Comparison of ENCODE assay signal across 8 mouse cellular contexts in the genomic region with DNA sequence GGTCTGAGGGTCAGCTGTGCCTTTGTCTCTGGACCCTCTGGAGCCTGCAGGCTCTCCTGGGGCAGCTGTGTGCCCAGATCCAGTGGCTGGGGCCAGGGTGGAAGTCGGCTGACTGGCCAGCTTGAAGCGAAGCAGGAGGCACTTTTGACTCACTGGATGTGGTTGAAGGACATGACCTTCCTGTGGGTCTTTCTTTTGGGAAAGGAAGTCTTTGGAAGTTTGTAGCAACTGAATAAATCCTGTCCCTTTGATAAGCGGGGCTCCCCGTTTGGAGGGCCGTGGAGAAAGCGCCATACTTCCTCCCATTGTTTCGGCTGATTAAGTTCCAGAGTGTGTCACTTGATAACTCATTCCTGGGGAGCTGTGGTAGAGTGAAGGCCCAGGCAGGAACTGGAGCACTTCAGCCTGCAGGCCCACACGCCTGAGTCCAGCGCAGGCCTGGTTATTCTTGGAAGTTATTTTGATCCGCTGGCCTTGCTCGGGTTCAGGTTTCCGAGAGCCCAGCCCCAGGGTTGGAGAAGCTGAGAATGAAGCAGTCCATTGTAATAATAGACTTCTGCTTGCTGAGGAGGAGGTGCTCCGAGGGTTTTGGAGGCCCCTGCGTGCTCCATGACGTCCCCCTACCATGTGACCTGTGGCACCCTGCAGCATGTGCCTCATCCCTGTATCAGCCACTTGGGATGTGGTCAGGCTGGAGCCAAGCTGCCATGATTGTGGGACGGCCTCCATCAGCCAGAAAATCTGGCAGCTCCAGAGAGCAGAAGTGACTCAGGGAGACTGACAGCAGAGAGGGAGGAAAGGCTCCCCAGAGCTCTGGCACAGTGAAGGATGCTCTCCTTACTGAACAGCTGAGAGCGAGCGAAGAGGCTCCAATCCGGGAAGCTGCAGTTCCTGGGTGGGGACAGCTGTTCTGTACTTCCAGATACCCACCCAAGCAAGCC.
DNase-seq lines count a peak whose midpoint lies in the region; ATAC-seq and TF ChIP-seq lines count a peak whose summit lies in the region.

No protein-coding gene starts in this region.

- no peak for TF ChIP-seq CTCF in heart, postnatal 0 days (IDR thresholded peaks at IDR 0.05; ENCODE audit: low read depth)

- H3K27me3 ChIP-seq in megakaryocyte, embryonic 14.5 days (replicated peaks), result peaks cover 7% of the 10 kb centered on the region
- H3K27me3 ChIP-seq in forebrain, embryonic 11.5 days (ENCODE audit: control insufficient read depth, insufficient read depth, low read length), result no peaks in the 10 kb centered on the region
- no peaks in the 10 kb centered on the region for H3K27me3 ChIP-seq in heart, postnatal 0 days (ENCODE audit: control insufficient read depth, insufficient read depth, low read length)
- H3K27me3 ChIP-seq in liver, embryonic 16.5 days (ENCODE audit: control insufficient read depth, insufficient read depth, low read depth, low read length), result no peaks in the 10 kb centered on the region

- peaks cover 4% of the 10 kb centered on the region; the same call in 1 of the 2 replicates for H3K4me1 ChIP-seq in megakaryocyte, embryonic 14.5 days
- peaks cover 1% of the 10 kb centered on the region; the same call in 1 of the 2 replicates for H3K4me1 ChIP-seq in forebrain, embryonic 11.5 days (replicated peaks; ENCODE audit: control insufficient read depth, insufficient read depth, low read length)
- peaks cover 53% of the 10 kb centered on the region for H3K4me1 ChIP-seq in heart, postnatal 0 days (ENCODE audit: control insufficient read depth, insufficient read depth)
- no peaks in the 10 kb centered on the region for H3K4me1 ChIP-seq in liver, embryonic 16.5 days (ENCODE audit: control insufficient read depth, low read depth, low read length)

- H3K27ac ChIP-seq in forebrain, embryonic 11.5 days (ENCODE audit: low read depth, low read length), result peak overlapping the region; percentile 31; the same call in 1 of the 2 replicates
- H3K27ac ChIP-seq in heart, postnatal 0 days (ENCODE audit: low read depth), result peak overlapping the region; percentile 98
- no peak overlapping the region for H3K27ac ChIP-seq in liver, embryonic 16.5 days (ENCODE audit: low read length)

- 58% methylated on average over 19 of the region's 19 CpGs for WGBS in forebrain, embryonic 11.5 days
- 6% methylated on average over 19 of the region's 19 CpGs for WGBS in heart, postnatal 0 days
- WGBS in liver, embryonic 16.5 days (ENCODE audit: insufficient replicate concordance), result 47% methylated on average over 19 of the region's 19 CpGs

- DNase-seq in forebrain, embryonic 11.5 days (ENCODE audit: low spot score), result no peak
- peak; percentile 95 for DNase-seq in heart, postnatal 0 days (ENCODE audit: low spot score)
- DNase-seq in kidney, postnatal 25 days, result peak; percentile 62 to 81
- DNase-seq in right cerebral cortex, postnatal 10 days (ENCODE audit: low spot score in 2 of 2), result peak; percentile 70 to 77
- DNase-seq in ovary, postnatal 14 days (ENCODE audit: low spot score), result no peak

- H3K36me3 ChIP-seq in megakaryocyte, embryonic 14.5 days (replicated peaks; ENCODE audit: low read length), result no peaks in the 10 kb centered on the region
- no peaks in the 10 kb centered on the region for H3K36me3 ChIP-seq in forebrain, embryonic 11.5 days (ENCODE audit: control insufficient read depth, insufficient read depth, low read length)
- no peaks in the 10 kb centered on the region for H3K36me3 ChIP-seq in heart, postnatal 0 days (replicated peaks; ENCODE audit: control insufficient read depth, insufficient read depth, low read length)
- no peaks in the 10 kb centered on the region for H3K36me3 ChIP-seq in liver, embryonic 16.5 days (ENCODE audit: control insufficient read depth, insufficient read depth)

- H3K9ac ChIP-seq in forebrain, embryonic 11.5 days (ENCODE audit: low read length), result no peak overlapping the region
- 0 out of 2 replicates have a peak overlapping the region, but pooled peaks have one; percentile 38 for H3K9ac ChIP-seq in heart, postnatal 0 days (replicated peaks; ENCODE audit: low read depth, low read length)
- H3K9ac ChIP-seq in liver, embryonic 16.5 days (ENCODE audit: low read depth, low read length), result no peak overlapping the region

- H3K4me3 ChIP-seq in megakaryocyte, embryonic 14.5 days (replicated peaks), result peak overlapping the region; percentile 62
- no peak overlapping the region for H3K4me3 ChIP-seq in forebrain, embryonic 11.5 days (ENCODE audit: low read depth, low read length)
- no peak overlapping the region for H3K4me3 ChIP-seq in heart, postnatal 0 days (ENCODE audit: low read depth, low read length)
- no peak overlapping the region for H3K4me3 ChIP-seq in liver, embryonic 16.5 days (ENCODE audit: low read depth, low read length)

- no peak for ATAC-seq in megakaryocyte, adult 5-6 weeks (ENCODE audit: poor library complexity, severe bottlenecking)
- ATAC-seq in forebrain, embryonic 11.5 days (replicated peaks; ENCODE audit: low FRiP score), result no peak
- ATAC-seq in heart, postnatal 0 days (ENCODE audit: insufficient read depth, low read depth), result peak; percentile 91
- peak; percentile 65 for ATAC-seq in liver, embryonic 16.5 days (ENCODE audit: low read depth)

- peaks cover 11% of the 10 kb centered on the region for H3K9me3 ChIP-seq in megakaryocyte, embryonic 14.5 days
- H3K9me3 ChIP-seq in forebrain, embryonic 11.5 days (ENCODE audit: control insufficient read depth, low read length), result no peaks in the 10 kb centered on the region
- H3K9me3 ChIP-seq in heart, postnatal 0 days (replicated peaks; ENCODE audit: control insufficient read depth, low read length), result no peaks in the 10 kb centered on the region
- H3K9me3 ChIP-seq in liver, embryonic 16.5 days (replicated peaks; ENCODE audit: control insufficient read depth, low read length), result no peaks in the 10 kb centered on the region

- peak; percentile 93 for TF ChIP-seq EP300 in heart, postnatal 0 days (IDR thresholded peaks at IDR 0.05; ENCODE audit: low read depth)

- no peak overlapping the region for H3K4me2 ChIP-seq in forebrain, embryonic 11.5 days (ENCODE audit: low read depth, low read length, severe bottlenecking)
- H3K4me2 ChIP-seq in heart, postnatal 0 days (ENCODE audit: low read depth, low read length), result peak overlapping the region; percentile 41; the same call in 1 of the 2 replicates
- no peak overlapping the region for H3K4me2 ChIP-seq in liver, embryonic 16.5 days (ENCODE audit: low read depth, low read length)

Comparison
In these comparisons a context has a peak if more than half of its experiments do, and no peak if none do; other contexts are left out.
1. ATAC-seq: peak in heart, postnatal 0 days (single experiment) and liver, embryonic 16.5 days (single experiment); none in megakaryocyte, adult 5-6 weeks (single experiment) and forebrain, embryonic 11.5 days (single experiment).
2. DNase-seq: peak in heart, postnatal 0 days (single experiment), kidney, postnatal 25 days (2 of 2) and right cerebral cortex, postnatal 10 days (2 of 2); none in forebrain, embryonic 11.5 days (single experiment) and ovary, postnatal 14 days (single experiment).